Mouse (Mus musculus) G1E (cell line): ENCODE results near the gene Grtp1.

Experiments
- CTCF ChIP-seq: IDR thresholded peaks from 2 replicates; pipeline ENCODE4 v1.5.1; 2012; ENCODE audit warnings: low read depth, low read length, inconsistent platforms, mixed read lengths
- TAL1 ChIP-seq: conservative IDR thresholded peaks from 2 replicates; pipeline ENCODE4 v1.6.1; 2012; ENCODE audit warnings: low read depth, low read length, inconsistent platforms, mixed read lengths

- no peak for TF ChIP-seq CTCF
- TF ChIP-seq TAL1: no peak
Measured at GRCm38 (mm10) chr8:13187638-13188037, 12.8 kb downstream of the Grtp1 start.
